In the genomic region with DNA sequence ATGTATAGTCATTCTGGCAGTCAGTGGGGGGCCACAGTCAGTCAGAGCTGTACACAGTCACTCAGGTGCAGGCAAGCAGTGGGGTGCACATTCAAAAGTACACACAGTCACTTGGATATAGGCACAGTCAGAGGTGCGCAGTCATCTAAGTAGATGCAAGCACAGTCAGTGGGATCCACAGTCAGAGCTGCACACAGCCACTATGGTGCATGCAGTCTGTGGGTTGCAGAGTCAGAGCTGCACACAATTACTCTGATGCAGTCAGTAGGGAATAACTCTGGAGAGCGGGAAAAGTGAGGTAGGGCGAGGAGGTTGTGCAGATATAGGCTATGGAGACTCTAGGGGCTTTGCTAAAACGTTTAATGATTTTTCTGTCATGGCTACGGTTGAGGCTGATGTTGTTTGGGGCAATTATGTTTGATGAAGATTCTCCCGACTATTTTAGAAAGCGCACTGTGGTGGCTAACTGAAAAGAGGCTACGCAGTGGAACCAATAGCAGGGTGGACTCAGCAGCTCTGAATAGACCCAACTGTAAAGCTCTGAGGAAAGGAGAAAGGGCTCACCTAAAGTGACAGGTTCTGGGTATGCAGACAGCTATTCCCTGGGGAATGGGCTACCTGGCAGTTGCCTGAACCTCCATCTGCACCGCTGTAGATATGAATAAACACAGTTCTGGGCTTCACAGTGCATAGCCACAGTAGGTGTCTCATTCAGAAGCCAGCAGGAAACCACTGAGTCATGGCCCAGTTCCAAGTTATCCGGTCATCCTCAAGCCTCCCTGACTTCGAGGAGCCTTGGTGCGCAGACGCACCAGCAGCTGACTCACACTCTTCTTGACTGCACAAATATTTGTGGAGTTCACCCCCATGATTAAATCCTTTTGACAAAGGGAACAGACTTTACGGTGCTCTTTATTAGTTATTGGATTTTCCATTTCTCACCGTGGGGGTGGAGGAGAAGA, we compare ENCODE assay signal across 17 mouse cellular contexts.
DNase-seq lines count a peak whose midpoint lies in the region; ATAC-seq lines count a peak whose summit lies in the region.
"Had no signal": no experiment of that assay in that cellular context is flagged by ENCODE, and none has a peak within 500 bp of the region (broad histone marks: within the 10 kb centered on the region; RNA-seq: fewer than 3 reads in every experiment).

No protein-coding gene starts in this region.

- 0 out of 2 replicates have a peak, but pooled peaks have one; percentile 7 for ATAC-seq in midbrain, embryonic 11.5 days (ENCODE audit: low FRiP score)
- ATAC-seq in hindbrain, embryonic 15.5 days (ENCODE audit: low FRiP score, low read depth), result peak; percentile 71
- ATAC-seq in neural tube, embryonic 15.5 days (ENCODE audit: low FRiP score), result peak; percentile 73

- H3K4me1 ChIP-seq in midbrain, embryonic 11.5 days (ENCODE audit: control insufficient read depth, insufficient read depth, low read length), result no peaks in the 10 kb centered on the region
- H3K4me1 ChIP-seq in midbrain, embryonic 10.5 days, result no peaks in the 10 kb centered on the region
- H3K4me1 ChIP-seq in hindbrain, embryonic 15.5 days (replicated peaks), result peaks cover 8% of the 10 kb centered on the region
- H3K4me1 ChIP-seq in neural tube, embryonic 15.5 days, result peaks cover 7% of the 10 kb centered on the region; the same call in 1 of the 2 replicates

- H3K9me3 ChIP-seq in midbrain, embryonic 11.5 days (ENCODE audit: control insufficient read depth, low read length), result no peaks in the 10 kb centered on the region
- no peaks in the 10 kb centered on the region for H3K9me3 ChIP-seq in midbrain, embryonic 10.5 days (replicated peaks)
- no peaks in the 10 kb centered on the region for H3K9me3 ChIP-seq in hindbrain, embryonic 15.5 days
- no peaks in the 10 kb centered on the region for H3K9me3 ChIP-seq in neural tube, embryonic 15.5 days (replicated peaks)

- no peak overlapping the region for H3K27ac ChIP-seq in midbrain, embryonic 11.5 days (ENCODE audit: low read depth, low read length)
- no peak overlapping the region for H3K27ac ChIP-seq in midbrain, embryonic 10.5 days (replicated peaks)
- H3K27ac ChIP-seq in hindbrain, embryonic 15.5 days (replicated peaks), result 0 out of 2 replicates have a peak overlapping the region, but pooled peaks have one; percentile 20
- no peak overlapping the region for H3K27ac ChIP-seq in neural tube, embryonic 15.5 days (replicated peaks)
- H3K27ac ChIP-seq: left cerebral cortex, adult 2 months had no signal

- no peaks in the 10 kb centered on the region for H3K27me3 ChIP-seq in midbrain, embryonic 11.5 days (ENCODE audit: control insufficient read depth, insufficient read depth, low read length)
- no peaks in the 10 kb centered on the region for H3K27me3 ChIP-seq in midbrain, embryonic 10.5 days (ENCODE audit: low read depth, poor library complexity, severe bottlenecking)
- H3K27me3 ChIP-seq in hindbrain, embryonic 15.5 days, result no peaks in the 10 kb centered on the region
- no peaks in the 10 kb centered on the region for H3K27me3 ChIP-seq in neural tube, embryonic 15.5 days (replicated peaks)

- peak; percentile 13 to 24 for DNase-seq in cerebellum, postnatal 14 days
- no peak for DNase-seq in cerebellum, adult 9-11 months
- DNase-seq in midbrain, embryonic 11.5 days (ENCODE audit: low spot score, missing footprints), result no peak
- DNase-seq in midbrain, embryonic 10.5 days (ENCODE audit: low spot score), result no peak
- no peak for DNase-seq in kidney, adult 9 months
- no peak for DNase-seq in adrenal gland, adult 2 months
- DNase-seq: adrenal gland, postnatal 10 days; gastrocnemius, postnatal 10 days; heart, postnatal 4 days; liver; lung, embryonic 14.5 days; spleen, adult 18-20 months; thymus, postnatal 4 days had no signal

- no peak overlapping the region for H3K4me2 ChIP-seq in midbrain, embryonic 11.5 days
- no peak overlapping the region for H3K4me2 ChIP-seq in hindbrain, embryonic 15.5 days
- H3K4me2 ChIP-seq in neural tube, embryonic 15.5 days, result no peak overlapping the region
- H3K4me2 ChIP-seq: heart, embryonic 11.5 days; lung, embryonic 14.5 days had no signal

- 77% methylated on average over 15 of the region's 15 CpGs for WGBS in midbrain, embryonic 11.5 days
- WGBS in midbrain, embryonic 10.5 days, result 83% methylated on average over 15 of the region's 15 CpGs
- WGBS in hindbrain, embryonic 15.5 days, result 59% methylated on average over 15 of the region's 15 CpGs
- WGBS in neural tube, embryonic 15.5 days, result 70% methylated on average over 15 of the region's 15 CpGs

- no peaks in the 10 kb centered on the region for H3K36me3 ChIP-seq in midbrain, embryonic 11.5 days (ENCODE audit: control insufficient read depth, insufficient read depth, low read length)
- no peaks in the 10 kb centered on the region for H3K36me3 ChIP-seq in midbrain, embryonic 10.5 days
- H3K36me3 ChIP-seq in hindbrain, embryonic 15.5 days, result no peaks in the 10 kb centered on the region
- no peaks in the 10 kb centered on the region for H3K36me3 ChIP-seq in neural tube, embryonic 15.5 days

- H3K4me3 ChIP-seq in midbrain, embryonic 11.5 days (ENCODE audit: low read depth, low read length), result no peak overlapping the region
- no peak overlapping the region for H3K4me3 ChIP-seq in midbrain, embryonic 10.5 days
- H3K4me3 ChIP-seq in hindbrain, embryonic 15.5 days, result no peak overlapping the region
- no peak overlapping the region for H3K4me3 ChIP-seq in neural tube, embryonic 15.5 days (replicated peaks)
- H3K4me3 ChIP-seq: left cerebral cortex, adult 2 months had no signal

- H3K9ac ChIP-seq in midbrain, embryonic 11.5 days (ENCODE audit: low read length), result no peak overlapping the region
- H3K9ac ChIP-seq in hindbrain, embryonic 15.5 days, result no peak overlapping the region
- no peak overlapping the region for H3K9ac ChIP-seq in neural tube, embryonic 15.5 days (replicated peaks)
- H3K9ac ChIP-seq: lung, embryonic 14.5 days had no signal

Comparison
In these comparisons a context has a peak if more than half of its experiments do, and no peak if none do; other contexts are left out.
1. DNase-seq: peak in cerebellum, postnatal 14 days (2 of 2); none in cerebellum, adult 9-11 months (single experiment), midbrain, embryonic 11.5 days (single experiment), midbrain, embryonic 10.5 days (single experiment), kidney, adult 9 months (single experiment) and adrenal gland, adult 2 months (single experiment).
2. ATAC-seq: peak in every context shown above with its lines; median percentile 73 in neural tube, embryonic 15.5 days; 71 in hindbrain, embryonic 15.5 days; 7 in midbrain, embryonic 11.5 days.